Mouse (Mus musculus) splenic B cell, adult 2 months (primary cell): ENCODE data around the gene Adamts10.

ENCODE experiments used
- DNase-seq: peaks from one replicate; pipeline ENCODE4 v3.0.0-alpha.2; 2011; ENCODE audit warnings: low read depth, low spot score
- H3K27me3 ChIP-seq: 2 replicates; pipeline ENCODE4 v1.6.1; 2012; ENCODE audit warnings: mild to moderate bottlenecking, low read length, moderate library complexity, mixed read lengths; ENCODE audit not compliant: control insufficient read depth, poor library complexity, insufficient read depth, severe bottlenecking
- H3K36me3 ChIP-seq: 2 replicates; pipeline ENCODE4 v1.6.1; 2012; ENCODE audit warnings: mild to moderate bottlenecking, low read length, moderate library complexity, mixed read lengths; ENCODE audit not compliant: control insufficient read depth, poor library complexity, insufficient read depth, severe bottlenecking

Gene Adamts10

DNA sequence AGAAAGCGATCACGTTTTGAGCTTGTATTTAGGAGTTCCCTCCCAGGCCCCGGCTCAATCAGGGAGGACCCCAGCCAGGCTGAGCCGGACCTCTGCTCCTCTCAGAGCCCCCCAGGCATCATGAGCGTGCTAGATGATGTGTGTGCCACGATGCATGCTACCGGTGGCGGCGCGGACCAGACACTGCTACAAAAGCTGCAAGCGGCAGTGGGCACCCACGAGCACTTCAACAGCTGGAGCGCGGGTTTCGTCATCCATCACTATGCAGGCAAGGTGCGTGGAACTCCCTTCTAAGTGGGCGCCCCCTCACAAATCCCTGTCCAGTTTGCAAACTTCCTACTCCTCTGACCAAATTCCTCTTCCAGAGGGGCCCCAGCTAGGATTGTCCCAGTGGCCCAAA is 62.0 kb downstream of the Adamts10 start:
- no peak for DNase-seq
- H3K27me3 ChIP-seq = no peaks in the 10 kb centered on the region
- H3K36me3 ChIP-seq = no peaks in the 10 kb centered on the region

DNA sequence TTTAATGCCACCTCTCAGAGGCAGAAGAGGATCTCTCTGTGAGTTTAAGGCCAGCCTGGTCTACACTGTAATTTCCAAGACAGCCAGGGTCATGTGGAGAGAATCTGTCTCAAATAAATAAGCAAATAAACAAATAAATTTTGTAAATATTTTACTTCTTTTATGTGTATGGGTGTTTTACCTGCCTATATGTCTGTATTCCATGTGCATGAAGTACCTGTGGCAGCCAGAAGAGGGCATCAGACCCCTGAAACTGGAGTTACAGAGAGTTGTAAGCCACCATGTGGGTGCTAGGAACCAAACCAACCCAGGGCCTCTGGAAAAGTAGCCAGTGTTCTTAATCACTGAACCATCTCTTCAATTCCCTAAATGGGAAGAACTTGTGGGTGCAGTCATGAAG is 73.3 kb downstream of the Adamts10 start:
- peak; percentile 25 for DNase-seq
- Histone ChIP-seq H3K27me3 (no peaks in the 10 kb centered on the region; the same call in 1 of the 2 replicates), H3K36me3 (no peaks in the 10 kb centered on the region)

DNA sequence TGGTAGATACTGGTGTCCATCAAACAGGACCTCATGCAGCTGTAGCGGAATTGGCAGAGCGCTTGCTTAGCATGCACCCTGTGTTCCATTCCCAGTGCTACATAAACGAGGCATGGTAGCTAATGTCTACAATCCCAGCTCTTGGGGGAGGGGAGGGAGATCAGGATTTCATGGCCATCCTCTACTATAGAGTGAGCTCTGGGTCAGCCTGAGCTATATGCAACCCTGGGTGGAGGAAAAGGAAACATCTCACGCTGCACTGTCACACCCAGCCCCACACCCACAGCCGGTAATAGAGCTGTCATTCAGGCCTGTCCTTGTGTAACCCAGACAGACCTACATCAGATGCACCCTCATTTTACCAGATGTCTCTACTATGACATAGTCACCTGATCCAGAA is 74.5 kb downstream of the Adamts10 start:
- H3K27me3 ChIP-seq = no peaks in the 10 kb centered on the region; the same call in 1 of the 2 replicates
- H3K36me3 ChIP-seq = no peaks in the 10 kb centered on the region
- DNase-seq = no peak

DNA sequence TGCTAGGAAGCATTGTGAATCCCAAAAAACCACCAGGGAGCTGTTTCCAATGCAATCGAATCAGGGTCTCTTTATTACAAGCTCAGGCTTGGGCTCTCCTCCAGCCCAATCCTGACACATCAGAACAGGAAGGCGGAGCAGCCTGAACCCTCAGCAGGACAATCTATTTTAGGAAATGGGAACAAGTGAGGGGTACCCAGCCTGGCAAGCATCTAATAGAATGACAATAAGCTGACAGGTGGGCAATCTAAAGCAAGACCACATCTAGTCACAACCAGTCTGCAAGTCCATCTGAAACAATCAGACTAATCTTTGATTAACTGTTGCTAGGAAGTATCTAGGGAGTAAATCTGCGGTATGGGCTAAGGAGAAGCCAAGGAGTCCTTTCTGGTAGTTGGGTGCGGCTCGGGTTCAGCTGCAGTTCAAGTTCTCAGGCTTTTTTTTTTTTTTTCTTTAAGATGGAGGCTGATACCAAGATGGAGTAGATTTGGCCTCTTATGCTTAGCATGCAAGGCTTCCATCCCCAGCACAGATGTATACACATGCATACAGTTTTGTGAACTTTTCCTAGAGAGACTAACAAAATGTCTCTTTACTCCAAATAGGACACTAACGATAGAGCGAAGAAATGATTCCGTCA is 76.0 kb downstream of the Adamts10 start:
- DNase-seq = no peak
- Histone ChIP-seq H3K36me3 (0 out of 2 replicates have a peak, but pooled peaks cover 1% of the 10 kb centered on the region), H3K27me3 (no peaks in the 10 kb centered on the region; the same call in 1 of the 2 replicates)

DNA sequence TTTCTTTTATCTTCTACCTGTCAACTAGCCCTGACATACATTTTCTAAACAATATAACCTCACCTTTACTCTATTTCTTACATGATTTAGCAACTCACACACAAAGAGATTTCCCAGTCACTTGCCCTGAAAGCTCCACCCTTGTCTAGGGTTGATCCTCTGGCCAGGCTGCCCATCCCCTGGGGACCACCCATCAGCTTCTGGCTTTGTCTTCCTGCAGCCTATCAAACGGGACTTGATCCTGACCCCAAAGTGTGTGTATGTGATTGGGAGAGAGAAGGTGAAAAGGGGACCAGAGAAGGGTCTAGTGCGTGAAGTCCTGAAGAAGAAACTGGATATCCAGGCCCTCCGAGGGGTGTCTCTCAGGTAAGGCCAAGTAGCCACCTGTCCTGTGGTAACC is 76.8 kb downstream of the Adamts10 start:
- no peaks in the 10 kb centered on the region; the same call in 1 of the 2 replicates for H3K27me3 ChIP-seq
- 0 out of 2 replicates have a peak, but pooled peaks cover 1% of the 10 kb centered on the region for H3K36me3 ChIP-seq
- no peak for DNase-seq

DNA sequence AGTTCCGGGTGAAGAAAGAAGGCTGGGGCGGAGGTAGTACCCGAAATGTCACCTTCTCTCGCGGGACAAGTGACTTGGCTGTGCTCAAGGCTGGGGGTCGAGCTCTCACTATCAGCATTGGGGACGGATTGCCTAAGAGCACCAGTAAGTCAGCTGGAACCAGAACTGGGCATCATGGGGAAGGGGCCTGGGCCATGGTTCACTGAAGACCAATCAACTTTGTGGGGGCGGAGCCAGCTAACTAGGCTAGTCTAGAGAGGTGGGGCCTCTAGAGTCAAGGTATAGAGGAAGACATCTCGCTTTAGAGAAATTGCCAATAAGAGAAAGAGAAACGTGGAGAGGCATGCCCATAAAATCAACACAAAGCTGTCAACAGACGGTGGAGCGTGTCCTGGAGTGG is 77.9 kb downstream of the Adamts10 start:
- Histone ChIP-seq H3K36me3 (0 out of 2 replicates have a peak, but pooled peaks cover 1% of the 10 kb centered on the region), H3K27me3 (no peaks in the 10 kb centered on the region; the same call in 1 of the 2 replicates)

More for the DNA sequence above, 77.9 kb downstream of the Adamts10 start:
- DNase-seq = no peak
